Mouse (Mus musculus) liver (tissue): Measurements from ENCODE around the gene Aggf1.

Experiments used
- DNase-seq: peaks from one replicate; pipeline ENCODE4 v3.0.0-alpha.2; 2020; ENCODE audit warnings: mixed read lengths

Gene Aggf1

GRCm38 (mm10) chr13:95332086-95332899 is 42.9 kb downstream of the Aggf1 start:
- no peak for DNase-seq

- no peak for DNase-seq
Measured at GRCm38 (mm10) chr13:95330507-95330906, 44.6 kb downstream of the Aggf1 start.

GRCm38 (mm10) chr13:95328767-95329166 is 46.4 kb downstream of the Aggf1 start:
- no peak for DNase-seq

- no peak for DNase-seq
Measured at GRCm38 (mm10) chr13:95327345-95327741, 47.8 kb downstream of the Aggf1 start.

- DNase-seq, result no peak
Measured at GRCm38 (mm10) chr13:95326611-95327344, 48.4 kb downstream of the Aggf1 start.

- no peak for DNase-seq
Measured at GRCm38 (mm10) chr13:95325907-95326550, 49.1 kb downstream of the Aggf1 start.

- peak; percentile 52 for DNase-seq
Measured at GRCm38 (mm10) chr13:95325080-95325906, 49.9 kb downstream of the Aggf1 start.

GRCm38 (mm10) chr13:95324626-95325079 is 50.5 kb downstream of the Aggf1 start:
- DNase-seq, result no peak

- DNase-seq, result peak; percentile 57
Measured at GRCm38 (mm10) chr13:95323950-95324625, 51.1 kb downstream of the Aggf1 start.

- DNase-seq, result no peak
Measured at GRCm38 (mm10) chr13:95323400-95323799, 51.8 kb downstream of the Aggf1 start, which contains the start of gene Zbed3. Gene Zbed3 (plus strand): TSS chr13:95323612.

- DNase-seq, result no peak
Measured at GRCm38 (mm10) chr13:95320451-95320850, 54.7 kb downstream of the Aggf1 start.

- DNase-seq, result no peak
Measured at GRCm38 (mm10) chr13:95319153-95319552, 56.0 kb downstream of the Aggf1 start.

- no peak for DNase-seq
Measured at GRCm38 (mm10) chr13:95312016-95312415, 63.1 kb downstream of the Aggf1 start.

GRCm38 (mm10) chr13:95307100-95307655 is 68.0 kb downstream of the Aggf1 start:
- no peak for DNase-seq

- DNase-seq, result no peak
Measured at GRCm38 (mm10) chr13:95306596-95306995, 68.6 kb downstream of the Aggf1 start.
